Mouse (Mus musculus) myocyte (in vitro differentiated cells): Measurements from ENCODE around the gene Gm49416. TPM values are rescaled to one million over a fixed set of nuclear protein-coding genes. Genes with fewer than 3 reads are reported as not detected.

Experiments used
- H3K27me3 ChIP-seq: one replicate; pipeline ENCODE4 v1.6.1; 2011; ENCODE audit not compliant: control insufficient read depth, insufficient read depth, insufficient read length
- H3K36me3 ChIP-seq: one replicate; pipeline ENCODE4 v1.6.1; 2011; ENCODE audit not compliant: control insufficient read depth, insufficient read depth
- H3K4me2 ChIP-seq: one replicate; pipeline ENCODE4 v1.6.1; 2011; ENCODE audit warnings: low read depth, control low read depth
- H3K4me3 ChIP-seq: one replicate; pipeline ENCODE4 v1.5.1; 2011; ENCODE audit warnings: mild to moderate bottlenecking, control low read depth, moderate library complexity
- H3K79me2 ChIP-seq: one replicate; pipeline ENCODE4 v1.6.1; 2011; ENCODE audit not compliant: control insufficient read depth, insufficient read depth
- H3ac ChIP-seq: one replicate; pipeline ENCODE4 v1.6.1; 2011; ENCODE audit not compliant: control insufficient read depth, insufficient read length
- CEBPB ChIP-seq: IDR thresholded peaks from 2 replicates; pipeline ENCODE4 v1.6.1; 2011; ENCODE audit warnings: mild to moderate bottlenecking, moderate library complexity; ENCODE audit not compliant: poor library complexity, insufficient read depth, severe bottlenecking
- E2F4 ChIP-seq: IDR thresholded peaks from one replicate; pipeline ENCODE4 v1.6.1; 2011; ENCODE audit warnings: mild to moderate bottlenecking, control low read depth, moderate library complexity; ENCODE audit not compliant: insufficient read depth
- MAX ChIP-seq: IDR thresholded peaks from one replicate; pipeline ENCODE4 v1.6.1; 2011; ENCODE audit warnings: low read depth, mild to moderate bottlenecking, control low read depth
- MYOD1 ChIP-seq, 3 experiments: IDR thresholded peaks; one replicate each; pipeline ENCODE4 v1.6.1; 2011; ENCODE audit warnings: control low read depth in 2 of 3, low read depth in 2 of 3, mild to moderate bottlenecking in 2 of 3, moderate library complexity in 1 of 3; ENCODE audit not compliant: insufficient read length in 2 of 3, control insufficient read depth in 1 of 3
- MYOG ChIP-seq, 3 experiments: IDR thresholded peaks; one replicate each; pipeline ENCODE4 v1.6.1; 2011; ENCODE audit warnings: control low read depth in 2 of 3, low read depth in 2 of 3, mild to moderate bottlenecking in 2 of 3; ENCODE audit not compliant: insufficient read length in 2 of 3, control insufficient read depth in 1 of 3, insufficient read depth in 1 of 3
- POLR2A ChIP-seq: IDR thresholded peaks from one replicate; pipeline ENCODE4 v1.6.1; 2011; ENCODE audit warnings: low read depth, mild to moderate bottlenecking, control low read depth, moderate library complexity; ENCODE audit not compliant: insufficient read length
- POLR2AphosphoS2 ChIP-seq: IDR thresholded peaks from one replicate; pipeline ENCODE4 v1.6.1; 2011; ENCODE audit warnings: low read depth, control low read depth; ENCODE audit not compliant: insufficient read length
- REST ChIP-seq: IDR thresholded peaks from one replicate; pipeline ENCODE4 v1.6.1; 2011; ENCODE audit warnings: mild to moderate bottlenecking, control low read depth, moderate library complexity; ENCODE audit not compliant: insufficient read depth, insufficient read length
- SRF ChIP-seq: IDR thresholded peaks from one replicate; pipeline ENCODE4 v1.6.1; 2011; ENCODE audit warnings: low read depth; ENCODE audit not compliant: control insufficient read depth, insufficient read length
- TCF12 ChIP-seq: IDR thresholded peaks from one replicate; pipeline ENCODE4 v1.6.1; 2011; ENCODE audit warnings: mild to moderate bottlenecking, control low read depth; ENCODE audit not compliant: poor library complexity, insufficient read depth, severe bottlenecking
- TCF3 ChIP-seq: IDR thresholded peaks from one replicate; pipeline ENCODE4 v1.6.1; 2011; ENCODE audit warnings: low read depth, control low read depth; ENCODE audit not compliant: insufficient read length
- USF1 ChIP-seq: IDR thresholded peaks from one replicate; pipeline ENCODE4 v1.6.1; 2011; ENCODE audit warnings: low read depth, mild to moderate bottlenecking, control low read depth, moderate library complexity
- polyA plus RNA-seq: library from polyadenylated mRNA; unstranded; fragments of >200 nt; fragmentation: generic; extraction: Trizol; gene quantifications from one replicate; pipeline ENCODE4 v1.2.1, GENCODE M21; 2012; ENCODE audit warnings: missing spikeins

The Gm49416 gene
- polyA plus RNA-seq, 1 experiment: 0.44 TPM

GRCm38 (mm10) chr19:8941515-8942217 is 52.9 kb downstream of the Gm49416 start, which contains the start of gene Mta2:
TSS of gene Mta2 (plus strand) at chr19:8941875.
- H3K4me3 ChIP-seq: peak within 1 kb of the TSS; percentile 94
- peaks cover 28% of the 10 kb centered on the region for H3K79me2 ChIP-seq
- H3K27me3 ChIP-seq: no peaks in the 10 kb centered on the region
- peak within 1 kb of the TSS; percentile 97 for H3K4me2 ChIP-seq
- H3K36me3 ChIP-seq: peaks cover 17% of the 10 kb centered on the region
- peak; percentile 84 for TF ChIP-seq POLR2AphosphoS2
- no peak for TF ChIP-seq REST
- TF ChIP-seq POLR2A: peak; percentile 80
- TF ChIP-seq SRF: peak; percentile 18
- TF ChIP-seq TCF3: no peak
- TF ChIP-seq E2F4: peak; percentile 16
- H3ac ChIP-seq: peak within 1 kb of the TSS; percentile 97

GRCm38 (mm10) chr19:8942276-8942964 is 53.7 kb downstream of the Gm49416 start:
- Histone ChIP-seq H3K27me3 (no peaks in the 10 kb centered on the region), H3ac (peak overlapping the region; percentile 97), H3K4me2 (peak overlapping the region; percentile 80), H3K79me2 (peaks cover 28% of the 10 kb centered on the region), H3K4me3 (peak overlapping the region; percentile 94), H3K36me3 (peaks cover 24% of the 10 kb centered on the region)
- TF ChIP-seq POLR2A: peak; percentile 26
- no peak for TF ChIP-seq MYOG (IDR thresholded peaks at IDR 0.05; ENCODE audit: control insufficient read depth in 1 of 3, insufficient read depth in 1 of 3, insufficient read length in 2 of 3, low read depth in 2 of 3)

GRCm38 (mm10) chr19:8943047-8943446 is 54.3 kb downstream of the Gm49416 start:
- peaks cover 30% of the 10 kb centered on the region for H3K36me3 ChIP-seq
- H3K4me2 ChIP-seq: peak overlapping the region; percentile 80
- H3K27me3 ChIP-seq: no peaks in the 10 kb centered on the region
- TF ChIP-seq REST (no peak), MAX (no peak)
- H3ac ChIP-seq: peak overlapping the region; percentile 97
- peak overlapping the region; percentile 94 for H3K4me3 ChIP-seq
- peaks cover 28% of the 10 kb centered on the region for H3K79me2 ChIP-seq

GRCm38 (mm10) chr19:8944062-8944461 is 55.3 kb downstream of the Gm49416 start:
- TF ChIP-seq E2F4 (no peak), POLR2AphosphoS2 (no peak), MYOD1 (IDR thresholded peaks at IDR 0.05; ENCODE audit: control insufficient read depth in 1 of 3, insufficient read length in 2 of 3, low read depth in 2 of 3) (no peak), MAX (no peak), USF1 (no peak), TCF3 (no peak), MYOG (IDR thresholded peaks at IDR 0.05; ENCODE audit: control insufficient read depth in 1 of 3, insufficient read depth in 1 of 3, insufficient read length in 2 of 3, low read depth in 2 of 3) (no peak), SRF (no peak), CEBPB (no peak), REST (no peak), TCF12 (no peak)
- H3K4me3 ChIP-seq: peak overlapping the region; percentile 94
- H3ac ChIP-seq: no peak overlapping the region
- no peaks in the 10 kb centered on the region for H3K27me3 ChIP-seq
- peaks cover 28% of the 10 kb centered on the region for H3K79me2 ChIP-seq
- peaks cover 40% of the 10 kb centered on the region for H3K36me3 ChIP-seq
- peak overlapping the region; percentile 80 for H3K4me2 ChIP-seq

- peaks cover 28% of the 10 kb centered on the region for H3K79me2 ChIP-seq
- no peak for TF ChIP-seq TCF12
- no peak for TF ChIP-seq REST
- no peak for TF ChIP-seq USF1
- TF ChIP-seq CEBPB: no peak
- no peak for TF ChIP-seq SRF
- TF ChIP-seq POLR2A: no peak
- no peak for TF ChIP-seq MYOD1 (IDR thresholded peaks at IDR 0.05; ENCODE audit: control insufficient read depth in 1 of 3, insufficient read length in 2 of 3, low read depth in 2 of 3)
- TF ChIP-seq MYOG (IDR thresholded peaks at IDR 0.05; ENCODE audit: control insufficient read depth in 1 of 3, insufficient read depth in 1 of 3, insufficient read length in 2 of 3, low read depth in 2 of 3): no peak
- no peak for TF ChIP-seq E2F4
- TF ChIP-seq MAX: no peak
- no peak overlapping the region for H3ac ChIP-seq
- H3K4me2 ChIP-seq: peak overlapping the region; percentile 80
- H3K4me3 ChIP-seq: peak overlapping the region; percentile 94
- H3K27me3 ChIP-seq: no peaks in the 10 kb centered on the region
- peaks cover 43% of the 10 kb centered on the region for H3K36me3 ChIP-seq
Measured at GRCm38 (mm10) chr19:8944750-8945149, 56.0 kb downstream of the Gm49416 start.

Other genes starting within 250 kb of the Gm49416 start
- gene Chrm1, start 225.1 kb upstream of the Gm49416 start, polyA plus RNA-seq: not detected
- 806 TPM for gene Slc3a2, start 165.6 kb upstream of the Gm49416 start, polyA plus RNA-seq
- gene Wdr74, start 153.1 kb upstream of the Gm49416 start, polyA plus RNA-seq: 109 TPM
- 0.94 TPM for gene 1700092M07Rik, start 148.2 kb upstream of the Gm49416 start, polyA plus RNA-seq
- 49.5 TPM for gene Stx5a, start 147.5 kb upstream of the Gm49416 start, polyA plus RNA-seq
- gene Nxf1, start 131.9 kb upstream of the Gm49416 start, polyA plus RNA-seq: 64.3 TPM
- 59.4 TPM for gene Tmem223, start 117.9 kb upstream of the Gm49416 start, polyA plus RNA-seq
- gene Tmem179b, start 114.5 kb upstream of the Gm49416 start, polyA plus RNA-seq: 31.6 TPM
- 19.6 TPM for gene Taf6l, start 102.5 kb upstream of the Gm49416 start, polyA plus RNA-seq
- gene Polr2g, start 90.3 kb upstream of the Gm49416 start, polyA plus RNA-seq: 152 TPM
- 2.4 TPM for gene Zbtb3, start 86.4 kb upstream of the Gm49416 start, polyA plus RNA-seq
- 18.7 TPM for gene Ttc9c, start 69.6 kb upstream of the Gm49416 start, polyA plus RNA-seq
- 42.1 TPM for gene Hnrnpul2, start 68.9 kb upstream of the Gm49416 start, polyA plus RNA-seq
- gene AC129217.1, start 59.2 kb upstream of the Gm49416 start, polyA plus RNA-seq: 1.00 TPM
- gene Bscl2, start 51.5 kb upstream of the Gm49416 start, polyA plus RNA-seq: 5.7 TPM
- gene Gng3, start 49.7 kb upstream of the Gm49416 start, polyA plus RNA-seq: 0.25 TPM
- 0.25 TPM for gene Lrrn4cl, start 38.2 kb upstream of the Gm49416 start, polyA plus RNA-seq
- 236 TPM for gene Ubxn1, start 17.4 kb upstream of the Gm49416 start, polyA plus RNA-seq
- 37.0 TPM for gene Uqcc3, start 8.0 kb upstream of the Gm49416 start, polyA plus RNA-seq
- 3.3 TPM for gene Lbhd1, start 5.2 kb upstream of the Gm49416 start, polyA plus RNA-seq
- gene Gm49403, start 5.0 kb upstream of the Gm49416 start, polyA plus RNA-seq: not detected
- gene 1810009A15Rik, start 73 bp upstream of the Gm49416 start, polyA plus RNA-seq: 73.1 TPM
- 23.2 TPM for gene Ints5, start 4.1 kb downstream of the Gm49416 start, polyA plus RNA-seq
- 109 TPM for gene Ganab, start 9.1 kb downstream of the Gm49416 start, polyA plus RNA-seq
- 66.3 TPM for gene B3gat3, start 31.4 kb downstream of the Gm49416 start, polyA plus RNA-seq
- 6.0 TPM for gene Rom1, start 40.4 kb downstream of the Gm49416 start, polyA plus RNA-seq
- 14.7 TPM for gene Eml3, start 40.6 kb downstream of the Gm49416 start, polyA plus RNA-seq
- 81.5 TPM for gene Mta2, start 52.9 kb downstream of the Gm49416 start, polyA plus RNA-seq
- gene Tut1, start 64.9 kb downstream of the Gm49416 start, polyA plus RNA-seq: 24.9 TPM
- 896 TPM for gene Eef1g, start 78.1 kb downstream of the Gm49416 start, polyA plus RNA-seq
- 93.3 TPM for gene Ahnak, start 100.4 kb downstream of the Gm49416 start, polyA plus RNA-seq
- gene Scgb1a1, start 199.0 kb downstream of the Gm49416 start, polyA plus RNA-seq: not detected
- gene Asrgl1, start 246.7 kb downstream of the Gm49416 start, polyA plus RNA-seq: 5.0 TPM